Mouse (Mus musculus) lung, embryonic 14.5 days (tissue): ENCODE data around the gene Morn1. TPM values are rescaled to one million over a fixed set of nuclear protein-coding genes. Genes with fewer than 3 reads are reported as not detected.

Experiments
- ATAC-seq: fragments of 200-750 bp; cut with Nextera tagmentation; 2 replicates; pipeline ENCODE4 v1.8.0; 2017; ENCODE audit warnings: mild to moderate bottlenecking, moderate TSS enrichment, moderate library complexity; ENCODE audit not compliant: insufficient read depth
- DNase-seq: peaks from one replicate; pipeline ENCODE4 v3.0.0-alpha.2; 2015
- H3K27ac ChIP-seq: fragments of 300-500 bp; sonication (generic); 2 replicates; pipeline ENCODE4 v1.5.1; 2014; ENCODE audit warnings: low read depth, mild to moderate bottlenecking, moderate library complexity
- H3K27me3 ChIP-seq: fragments of 300-500 bp; sonication (generic); 2 replicates; pipeline ENCODE4 v1.6.1; 2014; ENCODE audit warnings: low read length, control low read depth; ENCODE audit not compliant: insufficient read depth
- H3K36me3 ChIP-seq: fragments of 300-500 bp; sonication (generic); 2 replicates; pipeline ENCODE4 v1.6.1; 2014; ENCODE audit warnings: control low read depth; ENCODE audit not compliant: insufficient read depth
- H3K4me1 ChIP-seq: fragments of 300-500 bp; sonication (generic); 2 replicates; pipeline ENCODE4 v1.6.1; 2014; ENCODE audit warnings: antibody characterized with exemption, control low read depth; ENCODE audit not compliant: insufficient read depth
- H3K4me2 ChIP-seq: fragments of 300-500 bp; sonication (generic); 2 replicates; pipeline ENCODE4 v1.6.1; 2014; ENCODE audit warnings: mild to moderate bottlenecking
- H3K4me3 ChIP-seq: fragments of 300-500 bp; sonication (generic); 2 replicates; pipeline ENCODE4 v1.5.1; 2014; ENCODE audit warnings: low read depth, low read length
- H3K9ac ChIP-seq: fragments of 300-500 bp; sonication (generic); 2 replicates; pipeline ENCODE4 v1.6.1; 2014
- H3K9me3 ChIP-seq: fragments of 300-500 bp; sonication (generic); 2 replicates; pipeline ENCODE4 v1.6.1; 2016; ENCODE audit warnings: low read depth, low read length, control low read depth
- CTCF ChIP-seq: IDR thresholded peaks from 2 replicates; pipeline ENCODE4 v1.5.1; 2016; ENCODE audit warnings: antibody characterized with exemption, low read depth
- WGBS: fragments of 180-500 bp; shearing (Covaris S2); extraction: QIAGEN DNeasy Blood & Tissue Kit; methylation state at CpG from one replicate; pipeline ENCODE4 v1.1.7; 2014; 5-methylcytosine and 5-hydroxymethylcytosine counted together
- polyA plus RNA-seq: library from polyadenylated mRNA; unstranded; fragments of >200 nt; fragmentation: Nextera tagmentation; extraction: Ambion mirVana; gene quantifications from 2 replicates; pipeline ENCODE4 v1.2.1, GENCODE M21; 2014

Morn1 gene
- polyA plus RNA-seq, 1 experiment from 2014 or later: 5.2 TPM

DNA sequence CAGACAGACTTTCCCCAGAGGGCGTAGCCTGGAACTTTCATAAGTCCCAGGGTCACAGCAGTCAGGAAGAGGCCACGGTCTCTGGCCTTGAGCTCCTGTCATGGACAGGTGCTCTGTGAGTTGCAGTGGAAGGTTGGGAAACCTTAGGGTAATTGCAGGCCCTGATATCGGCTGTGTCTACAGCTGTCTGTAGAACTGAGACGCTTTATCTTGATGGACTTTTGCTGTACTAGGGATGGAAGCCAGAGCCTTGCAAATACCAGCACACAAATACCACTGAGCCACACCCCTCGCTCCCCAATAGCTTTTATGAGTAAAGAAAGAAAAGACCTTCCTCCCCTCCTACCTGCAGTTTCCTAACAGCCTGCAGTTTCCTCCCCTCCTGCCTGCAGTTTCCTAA, 34.2 kb downstream of the Morn1 start:
- Histone ChIP-seq H3K36me3 (no peaks in the 10 kb centered on the region), H3K4me3 (no peak overlapping the region), H3K4me1 (peaks cover 18% of the 10 kb centered on the region), H3K27me3 (no peaks in the 10 kb centered on the region), H3K27ac (peak overlapping the region; percentile 46), H3K4me2 (no peak overlapping the region), H3K9ac (no peak overlapping the region), H3K9me3 (peaks cover 4% of the 10 kb centered on the region; the same call in 1 of the 2 replicates)
- ATAC-seq (no peak), DNase-seq (no peak)
- TF ChIP-seq CTCF: no peak
- 58% methylated on average over 5 of the region's 5 CpGs for WGBS

DNA sequence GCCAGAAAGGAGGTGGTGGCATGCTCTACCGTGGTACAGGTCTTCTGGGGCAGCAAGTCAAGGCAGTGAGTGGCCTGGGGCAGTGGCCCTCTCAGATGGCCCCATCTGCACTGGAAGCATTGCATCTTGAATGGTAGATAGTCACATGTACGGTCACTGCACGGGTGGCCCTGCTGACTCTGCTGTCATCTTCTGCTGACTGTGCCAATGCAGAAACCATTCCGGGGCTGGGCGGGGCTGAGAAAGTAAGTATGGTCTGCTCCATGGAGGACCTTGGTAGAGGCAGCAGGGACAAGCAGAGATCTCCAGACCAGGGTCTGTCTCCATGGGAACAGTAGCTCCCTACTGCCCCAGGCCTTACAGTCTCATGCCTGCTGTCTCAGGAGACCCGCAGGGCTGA, 34.8 kb downstream of the Morn1 start:
- Histone ChIP-seq H3K27ac (peak overlapping the region; percentile 46; the same call in 1 of the 2 replicates), H3K4me1 (peaks cover 18% of the 10 kb centered on the region), H3K27me3 (no peaks in the 10 kb centered on the region), H3K36me3 (no peaks in the 10 kb centered on the region), H3K9me3 (peaks cover 4% of the 10 kb centered on the region; the same call in 1 of the 2 replicates), H3K4me2 (no peak overlapping the region), H3K4me3 (no peak overlapping the region), H3K9ac (no peak overlapping the region)
- ATAC-seq: no peak
- TF ChIP-seq CTCF: no peak
- 80% methylated on average over 6 of the region's 6 CpGs for WGBS
- no peak for DNase-seq

DNA sequence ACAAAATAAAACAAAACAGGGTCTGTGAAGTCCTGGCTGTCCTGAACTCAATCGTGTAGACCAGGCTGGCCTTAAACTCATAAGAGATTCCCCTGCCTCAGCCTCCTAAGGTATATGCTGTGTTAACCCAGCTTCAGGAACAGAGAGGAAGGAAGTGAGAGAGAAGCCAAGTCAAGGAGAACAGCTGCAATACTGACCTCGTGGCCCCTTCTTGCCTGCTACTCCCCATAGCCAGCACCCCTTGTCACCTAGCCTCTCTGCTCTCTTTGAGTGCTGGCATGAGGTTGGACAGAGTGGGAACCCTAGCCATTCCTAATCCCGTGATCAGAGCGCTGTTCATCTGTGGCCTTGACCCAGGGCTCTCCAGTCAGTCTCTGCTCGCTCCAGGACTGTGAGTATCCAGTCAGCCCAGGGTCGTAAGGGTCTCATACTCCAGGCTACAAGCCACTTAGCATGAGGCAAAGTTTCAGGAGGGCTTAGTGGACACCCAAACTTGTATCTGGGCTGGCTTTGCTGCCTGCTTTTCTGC, 35.6 kb downstream of the Morn1 start:
- Histone ChIP-seq H3K4me2 (no peak overlapping the region), H3K27me3 (no peaks in the 10 kb centered on the region), H3K9ac (no peak overlapping the region), H3K4me1 (peaks cover 18% of the 10 kb centered on the region), H3K27ac (peak overlapping the region; percentile 92), H3K36me3 (no peaks in the 10 kb centered on the region), H3K4me3 (0 out of 2 replicates have a peak overlapping the region, but pooled peaks have one; percentile 5), H3K9me3 (peaks cover 4% of the 10 kb centered on the region; the same call in 1 of the 2 replicates)
- WGBS: 61% methylated on average over 6 of the region's 6 CpGs
- ATAC-seq: peak; percentile 39; the same call in 1 of the 2 replicates
- TF ChIP-seq CTCF: no peak
- no peak for DNase-seq

DNA sequence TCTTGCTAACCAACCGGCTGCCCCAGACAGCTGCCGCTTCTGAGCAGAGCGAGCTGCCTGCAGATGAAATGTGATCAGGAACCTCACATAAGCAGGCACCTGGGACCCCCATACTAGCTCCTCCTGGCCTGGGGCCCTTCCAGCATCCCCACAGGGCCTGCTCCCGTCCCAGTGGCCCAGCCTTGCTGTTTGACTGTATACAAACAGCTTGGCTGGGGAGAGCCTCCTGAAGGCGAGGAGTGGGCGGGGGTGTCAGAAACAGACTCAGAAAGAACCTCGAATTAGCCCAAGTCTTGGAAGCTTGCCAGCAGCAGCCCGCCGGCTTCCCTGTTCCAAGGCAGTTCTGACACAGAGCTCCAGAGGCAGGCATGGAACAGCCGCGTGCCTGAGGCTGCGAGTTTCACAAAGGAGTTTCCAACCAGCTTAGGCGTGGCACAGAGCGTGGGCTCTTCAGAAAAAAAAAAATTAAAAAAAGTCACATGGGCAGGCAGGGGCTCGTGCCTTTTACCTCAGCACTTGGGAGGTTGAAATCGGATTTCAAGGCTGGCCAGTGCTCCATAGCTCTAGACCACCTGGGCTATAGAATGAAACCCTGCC, 36.2 kb downstream of the Morn1 start:
- DNase-seq (peak; percentile 98), ATAC-seq (peak; percentile 84)
- Histone ChIP-seq H3K4me1 (peaks cover 18% of the 10 kb centered on the region), H3K27ac (peak overlapping the region; percentile 92), H3K36me3 (no peaks in the 10 kb centered on the region), H3K27me3 (no peaks in the 10 kb centered on the region), H3K4me2 (peak overlapping the region; percentile 38), H3K9me3 (peaks cover 4% of the 10 kb centered on the region; the same call in 1 of the 2 replicates), H3K4me3 (0 out of 2 replicates have a peak overlapping the region, but pooled peaks have one; percentile 5), H3K9ac (peak overlapping the region; percentile 17; the same call in 1 of the 2 replicates)
- TF ChIP-seq CTCF: no peak
- 5% methylated on average over 16 of the region's 16 CpGs for WGBS

DNA sequence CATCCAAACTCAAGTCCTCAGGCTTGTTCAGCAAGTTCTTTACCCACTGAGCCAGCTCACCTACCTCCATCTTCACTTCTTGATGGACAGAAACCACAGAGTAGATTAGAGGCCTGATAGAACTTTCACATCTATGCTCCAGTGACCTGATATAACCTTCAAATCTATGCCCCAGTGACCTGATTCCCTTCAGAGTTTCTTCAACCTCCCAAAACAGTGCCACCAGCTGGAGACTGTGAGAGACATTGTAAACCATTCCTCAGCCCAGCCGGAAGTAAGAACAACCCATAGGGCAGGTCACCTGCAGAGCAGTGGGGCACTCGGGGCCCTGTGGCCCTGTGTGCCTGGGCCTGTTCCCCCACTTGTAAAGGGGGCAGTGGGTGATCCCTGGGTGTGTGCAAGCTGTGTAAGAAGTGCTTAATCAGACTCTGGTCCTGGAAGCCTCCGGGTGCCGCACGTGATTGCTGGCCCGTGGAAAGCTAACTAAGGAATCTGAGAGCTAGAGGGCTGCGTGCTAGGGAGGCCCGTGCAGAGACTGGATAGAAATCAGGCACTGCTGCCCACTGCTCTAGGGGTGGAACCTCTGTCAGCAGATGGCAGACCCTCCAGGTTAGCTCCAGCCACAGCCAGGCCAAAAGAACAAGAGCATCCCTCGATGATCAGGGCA, 37.6 kb downstream of the Morn1 start:
- Histone ChIP-seq H3K27ac (no peak overlapping the region), H3K9me3 (no peaks in the 10 kb centered on the region), H3K4me2 (no peak overlapping the region), H3K9ac (no peak overlapping the region), H3K4me3 (no peak overlapping the region), H3K4me1 (peaks cover 18% of the 10 kb centered on the region), H3K27me3 (no peaks in the 10 kb centered on the region), H3K36me3 (no peaks in the 10 kb centered on the region)
- no peak for ATAC-seq
- 65% methylated on average over 9 of the region's 9 CpGs for WGBS
- no peak for TF ChIP-seq CTCF
- DNase-seq: no peak

DNA sequence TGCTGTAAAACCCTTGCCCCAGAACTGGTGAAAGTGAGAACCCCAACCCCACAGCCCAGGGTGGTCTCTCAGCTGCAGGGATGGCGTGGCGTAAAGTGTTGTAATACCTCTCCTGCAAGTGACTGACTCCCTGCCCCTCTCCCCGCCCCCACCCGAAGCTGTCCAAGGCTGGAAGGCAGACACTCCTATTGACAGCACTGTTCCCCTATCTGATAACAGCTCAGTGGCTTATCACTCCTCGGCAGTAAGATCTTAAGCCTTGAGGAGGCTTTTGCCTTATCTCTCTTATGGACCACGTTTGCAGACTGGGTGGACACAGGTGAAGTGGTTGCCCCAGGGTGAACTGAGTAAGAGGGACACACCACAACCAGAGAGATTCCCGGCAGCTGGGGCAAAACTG, 38.9 kb downstream of the Morn1 start:
- no peak overlapping the region for H3K4me2 ChIP-seq
- no peak overlapping the region for H3K9ac ChIP-seq
- H3K27ac ChIP-seq: no peak overlapping the region
- WGBS: 28% methylated on average over 7 of the region's 7 CpGs
- H3K4me1 ChIP-seq: peaks cover 24% of the 10 kb centered on the region
- TF ChIP-seq CTCF: no peak
- ATAC-seq: no peak
- H3K36me3 ChIP-seq: no peaks in the 10 kb centered on the region
- no peak overlapping the region for H3K4me3 ChIP-seq
- no peak for DNase-seq
- H3K27me3 ChIP-seq: no peaks in the 10 kb centered on the region
- no peaks in the 10 kb centered on the region for H3K9me3 ChIP-seq

DNA sequence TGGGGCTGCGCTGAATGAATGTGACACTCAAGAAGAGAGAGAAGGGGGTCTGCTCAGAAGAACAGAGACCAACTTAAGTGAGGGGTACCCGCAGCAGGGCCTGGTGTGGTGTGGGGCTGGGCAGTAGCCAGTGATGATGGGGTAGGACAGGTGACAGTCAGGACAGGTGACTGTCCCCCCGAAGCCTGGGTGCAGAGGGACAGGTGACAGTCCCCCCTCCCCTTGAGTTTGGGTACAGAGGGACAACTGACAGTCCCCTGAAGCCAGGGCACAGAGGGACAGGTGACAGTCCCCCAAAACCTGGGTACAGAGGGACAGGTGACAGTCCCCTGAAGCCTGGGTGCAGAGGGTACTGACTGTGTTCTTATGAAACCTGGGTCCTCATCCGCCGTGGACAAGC, 39.8 kb downstream of the Morn1 start:
- DNase-seq (no peak), ATAC-seq (no peak)
- Histone ChIP-seq H3K4me2 (no peak overlapping the region), H3K27ac (no peak overlapping the region), H3K9me3 (no peaks in the 10 kb centered on the region), H3K4me1 (peaks cover 24% of the 10 kb centered on the region), H3K36me3 (no peaks in the 10 kb centered on the region), H3K27me3 (no peaks in the 10 kb centered on the region), H3K9ac (no peak overlapping the region), H3K4me3 (no peak overlapping the region)
- WGBS: 72% methylated on average over 5 of the region's 5 CpGs
- TF ChIP-seq CTCF: no peak
